In genomic region chr14:73163363-73163998, GRCm38 (mm10) we compare ENCODE assay signal across 25 mouse cellular contexts. TPM values are rescaled to one million over a fixed set of nuclear protein-coding genes. Genes with fewer than 3 reads are reported as not detected.
A peak's percentile ranks its signal among the peaks of the same experiment; 100 is the strongest.
DNase-seq lines count a peak whose midpoint lies in the region; ATAC-seq and TF ChIP-seq lines count a peak whose summit lies in the region.
"Had no signal": no experiment of that assay in that cellular context is flagged by ENCODE, and none has a peak within 500 bp of the region (broad histone marks: within the 10 kb centered on the region; RNA-seq: fewer than 3 reads in every experiment).

No protein-coding gene starts in this region.

- ATAC-seq in G1E (ENCODE audit: extremely low read depth, insufficient number of reproducible peaks, low FRiP score, poor library complexity, severe bottlenecking): peak; percentile 78
- peak; percentile 27 to 41; a peak in 2 of 4 replicates for ATAC-seq in hematopoietic stem cell, adult 5-6 weeks (replicated peaks in 1 of 2; ENCODE audit: insufficient read depth in 1 of 2, low FRiP score in 2 of 2, low TSS enrichment in 1 of 2, low read depth in 1 of 2, poor library complexity in 2 of 2, severe bottlenecking in 2 of 2)
- ATAC-seq in megakaryocyte progenitor cell, adult 5-6 weeks (replicated peaks; ENCODE audit: poor library complexity): peak; percentile 73
- ATAC-seq: forebrain, embryonic 14.5 days; forebrain, postnatal 0 days; hindbrain, postnatal 0 days; inflammation-experienced regulatory T-cells, adult 6 months; intestine, embryonic 16.5 days; Patski had no signal

- TF ChIP-seq CTCF in G1E (IDR thresholded peaks at IDR 0.05; ENCODE audit: low read depth, low read length): no peak

- H3K9me3 ChIP-seq in G1E (replicated peaks): no peaks in the 10 kb centered on the region
- H3K9me3 ChIP-seq: embryonic facial prominence, embryonic 12.5 days; embryonic facial prominence, embryonic 15.5 days; heart, embryonic 10.5 days; hindbrain, embryonic 10.5 days had no signal

- peaks cover 71% of the 10 kb centered on the region for H3K36me3 ChIP-seq in G1E (replicated peaks)

- no peaks in the 10 kb centered on the region for H3K27me3 ChIP-seq in G1E (ENCODE audit: insufficient read depth, low read length)
- H3K27me3 ChIP-seq: embryonic facial prominence, embryonic 12.5 days; embryonic facial prominence, embryonic 15.5 days; Patski had no signal

- H3K4me1 ChIP-seq in G1E (ENCODE audit: insufficient read depth, low read depth, low read length): peaks cover 38% of the 10 kb centered on the region
- H3K4me1 ChIP-seq: embryonic facial prominence, embryonic 12.5 days; heart, embryonic 10.5 days; hindbrain, embryonic 10.5 days had no signal

- peak; percentile 18 for DNase-seq in CD4-positive helper T cell, adult 2 months (ENCODE audit: low read depth, low spot score)
- DNase-seq in G1E (ENCODE audit: low spot score) (peak; percentile 28), liver (no peak), MN1 (ENCODE audit: low spot score) (no peak)
- no peak for DNase-seq in ovary, adult 18-20 months (ENCODE audit: low spot score)
- DNase-seq in cerebellum, postnatal 14 days: no peak
- DNase-seq: adrenal gland, postnatal 10 days; cerebellum, adult 11-12 months; cerebellum, adult 8-10 months; cerebellum, postnatal 10 days; forebrain, postnatal 0 days; gastrocnemius, adult 2 months; gastrocnemius, postnatal 14 days; heart, adult 2 months had no signal

- no peak overlapping the region for H3K4me3 ChIP-seq in G1E (ENCODE audit: low read depth, low read length)
- H3K4me3 ChIP-seq: embryonic facial prominence, embryonic 12.5 days; embryonic facial prominence, embryonic 15.5 days; gastrocnemius, adult 2 months; heart, adult 2 months; heart, embryonic 10.5 days; hindbrain, embryonic 10.5 days had no signal

RNA-seq across cellular contexts. Expression of gene Rcbtb2, which starts 40.6 kb away (rescaled TPM):
- total RNA-seq in G1E (2014; fragmentation: Nextera tagmentation) (29.1 and 34.8 TPM in 2 replicates), G1E (2017) (47.2 and 49.9 TPM in 2 replicates)
- 21.9 and 24.4 TPM in 2 replicates for polyA plus RNA-seq in G1E (2012)
- 52.1 and 64.2 TPM in 2 replicates for total RNA-seq in hematopoietic stem cell, adult 5-6 weeks (2017)
- 51.8 and 54.3 TPM in 2 replicates for total RNA-seq in megakaryocyte progenitor cell, adult 5-6 weeks (2015)
- 25.6 and 31.8 TPM in 2 replicates for total RNA-seq in megakaryocyte progenitor cell, adult 5-6 weeks (2017)

Comparison
In these comparisons a context has a peak if more than half of its experiments do, and no peak if none do; other contexts are left out.
1. DNase-seq: peak in CD4-positive helper T cell, adult 2 months (single experiment) and G1E (single experiment); none in liver (single experiment), ovary, adult 18-20 months (single experiment), MN1 (single experiment) and cerebellum, postnatal 14 days (0 of 2).
2. Peak in every context shown above with its lines, with median percentiles within 50 percentile points of each other: ATAC-seq.